Mouse (Mus musculus) right cerebral cortex, postnatal 36 days (tissue): ENCODE measurements around the gene Vsx1.

Experiments
- DNase-seq, 2 experiments: peaks; one replicate each; pipeline ENCODE4 v3.0.0; 2022; ENCODE audit warnings: low spot score in 2 of 2, mixed read lengths in 1 of 2

The Vsx1 gene

GRCm38 (mm10) chr2:150689223-150689800 lies at the start of gene Vsx1:
TSS of gene Vsx1 (minus strand) at chr2:150689360.
- no peak for DNase-seq

DNA sequence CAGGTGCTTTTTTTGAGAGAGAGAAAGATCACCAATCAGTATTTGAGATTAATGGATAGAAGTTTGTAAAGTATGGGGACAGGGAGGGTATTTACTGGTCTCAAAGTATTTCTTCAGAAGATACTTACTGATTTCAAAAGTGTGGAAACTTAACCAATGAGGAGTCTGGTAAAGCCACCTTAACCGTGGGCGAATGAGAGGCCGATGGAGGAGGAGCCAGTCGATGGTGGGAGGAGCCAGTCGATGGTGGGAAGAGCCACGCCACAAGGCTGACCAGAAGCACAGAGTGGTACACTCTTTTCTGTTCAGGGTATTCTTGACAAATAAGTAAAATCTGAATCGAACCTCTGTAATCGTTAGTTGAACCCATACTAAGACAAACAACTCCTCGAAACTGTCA lies 48.7 kb upstream of the Vsx1 start:
- DNase-seq = no peak

GRCm38 (mm10) chr2:150735756-150736576 lies 46.8 kb upstream of the Vsx1 start:
- no peak for DNase-seq

GRCm38 (mm10) chr2:150712167-150712674 lies 23.1 kb upstream of the Vsx1 start:
- no peak for DNase-seq

DNA sequence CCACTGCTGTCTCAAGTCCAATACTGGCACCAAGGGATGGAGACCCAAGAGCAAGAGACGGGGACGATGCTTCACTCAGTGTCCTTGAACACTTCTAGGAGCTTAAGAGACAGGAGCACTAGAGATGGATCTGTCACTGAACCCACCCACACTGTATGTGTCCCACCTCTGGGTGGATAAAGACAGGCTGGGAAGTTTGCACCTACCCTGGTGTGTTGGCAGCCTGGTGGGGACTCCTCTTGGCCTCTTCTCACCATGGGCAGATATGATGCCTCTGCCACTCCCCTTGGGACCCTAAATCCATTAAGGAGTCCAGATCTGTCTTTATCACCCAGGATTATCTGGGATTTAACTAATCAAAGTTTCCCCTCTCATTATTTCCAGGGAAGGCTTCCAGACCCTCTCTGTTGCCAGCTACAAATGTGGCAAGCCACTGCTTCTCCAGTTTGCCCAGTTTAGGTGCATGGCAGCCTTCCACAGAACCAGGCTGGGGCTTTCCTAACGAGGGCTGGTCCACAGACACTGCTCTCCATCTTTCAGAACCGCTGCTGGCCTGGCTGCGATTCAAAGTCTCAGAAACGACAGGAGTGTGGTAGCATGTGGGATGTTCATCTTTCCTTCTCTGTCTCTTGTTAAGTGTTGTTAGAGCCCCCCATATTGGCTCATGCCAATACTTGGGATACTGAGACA lies 2.5 kb upstream of the Vsx1 start:
- DNase-seq = no peak

DNA sequence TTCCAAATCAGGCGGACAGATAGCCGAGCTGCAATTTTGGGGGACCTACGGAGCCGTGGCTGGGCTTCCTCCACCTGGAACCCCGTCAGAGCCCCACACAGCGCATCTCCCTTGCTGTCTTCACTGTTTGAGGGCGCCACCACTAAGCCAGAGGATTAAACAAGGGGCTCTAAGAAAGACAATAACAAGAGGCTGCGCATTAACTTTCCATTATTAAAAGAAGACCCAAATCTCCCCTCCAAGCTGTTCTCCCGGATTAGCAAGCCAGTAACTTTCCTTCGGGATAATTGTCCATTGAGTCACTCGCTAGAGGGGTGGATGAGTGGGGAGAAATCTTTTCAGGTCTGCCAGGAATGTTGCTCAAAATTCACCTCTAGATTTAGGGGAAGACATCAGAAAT lies 1.1 kb upstream of the Vsx1 start:
- DNase-seq = no peak

- no peak for DNase-seq
These were observed 496 bp downstream of the Vsx1 start for GRCm38 (mm10) chr2:150688541-150689186.

DNA sequence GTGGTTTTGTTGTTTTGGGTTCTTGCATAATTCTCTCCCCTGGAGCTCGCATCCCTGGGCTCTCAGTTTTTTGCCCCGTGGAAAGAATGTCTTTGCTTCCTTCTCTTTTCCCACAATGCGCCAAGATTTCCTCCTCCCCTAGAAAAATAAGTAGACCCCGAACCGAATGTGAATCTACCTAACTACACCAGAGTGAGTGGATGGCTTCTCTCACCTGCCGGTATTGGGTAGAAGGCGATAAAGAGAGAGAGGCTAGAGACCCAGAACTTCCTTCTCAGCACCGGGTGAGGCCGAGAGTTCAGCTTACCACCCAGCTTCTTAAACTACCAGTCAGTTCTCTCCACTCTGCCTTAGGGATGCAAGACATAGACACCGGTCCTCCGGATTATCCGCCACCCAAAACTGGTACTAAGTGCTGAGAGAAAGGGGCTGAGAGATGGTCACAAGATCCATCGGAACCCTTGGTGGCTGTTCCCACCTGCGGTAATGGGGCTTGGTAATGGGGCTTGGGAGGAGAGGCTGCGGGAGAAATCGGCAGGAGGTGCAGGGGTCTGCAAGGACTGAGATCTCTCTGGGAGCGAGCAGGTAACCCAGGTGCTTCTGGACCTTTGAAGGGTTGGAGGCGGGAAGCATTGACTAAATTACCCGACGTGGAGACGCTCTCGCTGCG lies 1.2 kb downstream of the Vsx1 start:
- DNase-seq = no peak

GRCm38 (mm10) chr2:150685389-150685788 lies 3.8 kb downstream of the Vsx1 start:
- DNase-seq = no peak

DNA sequence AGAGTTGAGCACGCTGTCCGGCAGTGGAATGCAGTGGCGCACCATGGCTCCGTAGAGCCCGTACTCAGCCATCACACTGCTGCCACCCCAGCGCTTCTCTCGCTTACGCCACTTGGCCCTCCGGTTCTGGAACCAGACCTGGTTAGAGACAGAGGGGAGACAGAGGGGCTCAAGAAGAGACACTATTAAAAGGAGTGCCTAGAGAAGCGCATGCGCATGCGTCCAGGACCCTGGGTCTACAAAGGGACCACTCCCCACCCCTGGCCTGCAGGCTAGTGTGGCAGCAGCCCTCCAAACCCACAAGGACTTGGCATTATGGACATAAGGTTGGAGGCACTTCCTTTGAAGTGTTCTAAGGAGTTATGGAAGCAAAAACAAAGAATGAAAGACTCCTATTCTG lies 4.7 kb downstream of the Vsx1 start:
- DNase-seq = no peak

GRCm38 (mm10) chr2:150681581-150681980 lies 7.6 kb downstream of the Vsx1 start:
- no peak for DNase-seq

DNA sequence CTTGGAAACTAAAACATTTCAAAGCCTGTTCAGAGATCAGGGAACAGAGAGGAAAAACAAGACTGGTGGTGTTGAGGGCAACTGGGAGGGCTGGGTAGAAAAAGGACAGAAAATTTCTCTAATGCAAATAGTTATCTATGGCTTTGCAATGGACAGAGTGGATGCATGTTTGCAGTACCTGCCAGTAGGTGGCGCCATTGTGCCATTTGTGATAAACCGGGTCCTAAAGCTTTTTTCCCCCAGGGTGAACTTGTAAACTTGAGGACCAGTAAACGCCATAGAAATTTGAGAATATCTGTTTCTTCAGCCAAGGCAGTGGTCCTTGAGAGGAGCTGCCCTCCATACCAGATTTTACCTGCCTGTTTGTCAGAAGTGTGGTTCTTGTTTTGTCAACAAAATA lies 10.8 kb downstream of the Vsx1 start:
- no peak for DNase-seq

DNA sequence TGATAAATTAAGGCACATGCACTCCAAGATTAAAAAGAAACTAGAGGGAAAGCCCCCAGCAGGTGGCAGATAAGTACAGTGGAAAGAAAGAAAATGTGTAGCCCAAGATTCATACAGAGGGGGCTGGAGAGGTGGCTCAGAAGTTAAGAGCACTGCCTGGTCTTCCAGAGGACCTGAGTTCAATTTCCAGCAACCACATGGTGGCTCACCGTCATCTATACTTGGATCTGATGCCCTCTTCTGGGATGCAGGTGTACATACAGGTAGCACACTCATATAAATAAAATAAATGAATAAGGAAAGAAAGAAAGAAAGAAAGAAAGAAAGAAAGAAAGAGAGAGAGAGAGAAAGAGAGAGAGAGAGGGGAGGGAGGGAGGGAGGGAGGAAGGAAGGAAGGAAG lies 13.6 kb downstream of the Vsx1 start:
- no peak for DNase-seq

- DNase-seq = no peak
These were observed 14.3 kb downstream of the Vsx1 start for GRCm38 (mm10) chr2:150674900-150675299.

DNA sequence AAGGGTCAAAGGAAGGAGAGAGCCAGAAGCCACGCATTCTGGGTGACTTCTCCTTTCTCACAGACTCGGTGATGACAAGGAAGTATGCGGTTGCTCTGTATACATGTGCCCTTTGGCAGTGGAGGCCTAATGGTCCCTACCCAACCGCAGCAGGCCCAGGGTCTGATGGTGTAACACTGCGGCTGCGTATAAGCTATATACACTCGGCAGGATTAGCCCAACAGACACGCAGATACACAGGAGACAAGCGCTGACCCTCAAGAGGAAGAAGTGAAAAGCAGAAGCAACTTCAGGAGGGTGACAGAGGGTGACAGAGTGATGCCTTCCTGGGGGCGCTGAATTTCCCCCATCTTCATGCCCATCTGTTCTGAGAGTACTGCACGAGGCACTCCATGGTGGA lies 15.2 kb downstream of the Vsx1 start:
- DNase-seq = no peak

DNA sequence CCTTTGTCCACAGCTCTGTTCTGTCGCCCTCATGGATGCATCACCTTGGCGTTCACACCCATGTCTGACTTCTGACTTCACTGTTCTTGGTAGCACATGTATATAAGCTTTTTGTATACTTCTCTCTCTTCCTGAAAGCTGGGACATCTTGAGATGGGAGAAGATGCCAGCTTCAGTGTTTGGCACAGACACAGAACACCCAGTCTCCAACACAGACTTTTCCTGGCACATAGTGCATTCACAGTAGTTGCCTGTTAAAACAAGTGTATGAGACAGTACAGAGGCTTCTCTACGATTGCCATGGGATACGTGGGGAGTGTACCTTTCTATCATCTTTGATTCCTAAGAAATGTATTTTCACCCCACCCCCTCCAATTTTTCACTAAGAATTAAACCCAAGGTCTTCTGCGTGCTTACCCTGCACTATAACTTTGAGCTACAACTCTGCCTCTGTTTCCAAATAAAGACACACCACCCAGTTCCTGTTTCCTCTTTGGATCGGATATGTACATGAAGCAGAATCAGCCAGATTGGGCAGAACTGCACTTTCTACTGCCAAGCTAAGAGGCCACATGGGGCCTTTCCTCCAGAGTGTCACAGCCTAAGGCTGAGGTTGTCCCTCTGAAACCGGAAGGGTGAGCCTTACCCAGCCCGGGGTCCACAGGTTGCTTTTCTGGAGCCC lies 17.4 kb downstream of the Vsx1 start:
- DNase-seq = no peak

DNA sequence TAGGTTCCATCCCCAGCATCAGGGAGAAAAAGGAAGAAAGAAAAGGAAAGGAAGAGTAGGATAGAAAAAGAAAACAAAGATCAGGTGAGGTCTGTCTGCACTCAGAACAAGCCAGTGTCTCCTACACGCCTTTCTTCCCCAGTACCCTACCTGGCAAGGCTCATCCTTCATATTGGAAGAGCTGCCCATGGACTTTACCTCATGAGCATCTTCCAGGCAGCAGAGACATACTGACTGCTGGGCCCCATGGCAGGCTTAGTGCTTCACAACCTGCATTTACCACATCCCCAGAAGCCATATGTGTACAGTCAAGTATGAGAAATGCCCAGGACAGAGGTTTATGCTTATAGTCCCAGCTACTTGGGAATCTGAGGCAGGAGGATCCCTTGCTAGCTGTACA lies 18.2 kb downstream of the Vsx1 start:
- DNase-seq = no peak

GRCm38 (mm10) chr2:150669454-150670045 lies 19.6 kb downstream of the Vsx1 start:
- no peak for DNase-seq

- DNase-seq = no peak
These were observed 20.2 kb downstream of the Vsx1 start for GRCm38 (mm10) chr2:150668956-150669355.
